Mouse (Mus musculus) C2C12 (cell line): ENCODE measurements around the gene Snx6. TPM values are rescaled to one million over a fixed set of nuclear protein-coding genes. Genes with fewer than 3 reads are reported as not detected.

Experiments
- H3K27me3 ChIP-seq: one replicate; pipeline ENCODE4 v1.6.1; 2011; ENCODE audit not compliant: control insufficient read depth, insufficient read depth, insufficient read length
- H3K36me3 ChIP-seq: one replicate; pipeline ENCODE4 v1.6.1; 2011; ENCODE audit not compliant: control insufficient read depth, insufficient read depth
- H3K4me3 ChIP-seq: one replicate; pipeline ENCODE4 v1.5.1; 2011; ENCODE audit warnings: mild to moderate bottlenecking, control low read depth; ENCODE audit not compliant: poor library complexity, insufficient read depth, severe bottlenecking
- H3K79me2 ChIP-seq: one replicate; pipeline ENCODE4 v1.6.1; 2011; ENCODE audit not compliant: control insufficient read depth, insufficient read depth
- H3K79me3 ChIP-seq: one replicate; pipeline ENCODE4 v1.6.1; 2011; ENCODE audit warnings: low read depth, control low read depth
- H3ac ChIP-seq: one replicate; pipeline ENCODE3; 2011; ENCODE audit warnings: low read depth; ENCODE audit not compliant: control insufficient read depth, insufficient read length
- CEBPB ChIP-seq: IDR thresholded peaks from one replicate; pipeline ENCODE4 v1.6.1; 2011; ENCODE audit warnings: low read depth, mild to moderate bottlenecking, control low read depth, moderate library complexity
- CTCF ChIP-seq: IDR thresholded peaks from one replicate; pipeline ENCODE4 v1.5.1; 2011; ENCODE audit not compliant: control insufficient read depth, insufficient read depth, insufficient read length
- FOSL1 ChIP-seq: IDR thresholded peaks from one replicate; pipeline ENCODE4 v1.8.0; 2011; ENCODE audit warnings: mild to moderate bottlenecking, low read length; ENCODE audit not compliant: poor library complexity, insufficient read depth, severe bottlenecking
- MAX ChIP-seq: IDR thresholded peaks from one replicate; pipeline ENCODE4 v1.6.1; 2011; ENCODE audit warnings: mild to moderate bottlenecking, control low read depth
- MYOD1 ChIP-seq: IDR thresholded peaks from one replicate; pipeline ENCODE4 v1.6.1; 2011; ENCODE audit warnings: low read depth; ENCODE audit not compliant: control insufficient read depth, insufficient read length
- MYOG ChIP-seq: IDR thresholded peaks from one replicate; pipeline ENCODE4 v1.6.1; 2011; ENCODE audit not compliant: control insufficient read depth, insufficient read length; ENCODE audit errors: extremely low read depth
- USF1 ChIP-seq: IDR thresholded peaks from one replicate; pipeline ENCODE4 v1.6.1; 2011; ENCODE audit warnings: low read depth, mild to moderate bottlenecking, control low read depth, moderate library complexity
- long read RNA-seq, 2 experiments: library from polyadenylated mRNA; unstranded; transcript quantifications; one replicate each; pipeline ENCODE4 v2.0.0; 2019 to 2020
- polyA plus RNA-seq: library from polyadenylated mRNA; unstranded; fragments of >200 nt; fragmentation: generic; extraction: Trizol; gene quantifications from one replicate; pipeline ENCODE4 v1.2.1, GENCODE M21; 2012; ENCODE audit warnings: missing spikeins

The Snx6 gene
- polyA plus RNA-seq, result 33.6 TPM
- long read RNA-seq, experiment 1, transcript Snx6-201 (14 exons, 1,928 nt), result major isoform, 120 of 204 reads
- long read RNA-seq, experiment 1, partial matches to known transcripts, result 69 of 204 reads
- long read RNA-seq, experiment 1, other reads (novel, unspliced or antisense), result 15 of 204 reads
- long read RNA-seq, experiment 2, transcript Snx6-201 (14 exons, 1,928 nt), result major isoform, 586 of 767 reads
- long read RNA-seq, experiment 2, partial matches to known transcripts, result 97 of 767 reads
- long read RNA-seq, experiment 2, other reads (novel, unspliced or antisense), result 84 of 767 reads

GRCm38 (mm10) chr12:54795153-54795998, at the start of gene Snx6:
TSS of gene Snx6 (minus strand) at chr12:54795703.
- Histone ChIP-seq H3K4me3 (peak within 1 kb of the TSS; percentile 97), H3ac (peak within 1 kb of the TSS; percentile 91), H3K79me3 (peaks cover 16% of the 10 kb centered on the region), H3K27me3 (no peaks in the 10 kb centered on the region), H3K36me3 (no peaks in the 10 kb centered on the region), H3K79me2 (peaks cover 44% of the 10 kb centered on the region)
- TF ChIP-seq CTCF (no peak), MYOD1 (no peak), FOSL1 (no peak), MAX (no peak), CEBPB (no peak), USF1 (no peak), MYOG (no peak)

GRCm38 (mm10) chr12:54844415-54844814, 48.9 kb upstream of the Snx6 start:
- H3K27me3 ChIP-seq, result no peaks in the 10 kb centered on the region
- H3K79me2 ChIP-seq, result no peaks in the 10 kb centered on the region
- H3K79me3 ChIP-seq, result no peaks in the 10 kb centered on the region
- no peak overlapping the region for H3K4me3 ChIP-seq
- H3K36me3 ChIP-seq, result no peaks in the 10 kb centered on the region
- H3ac ChIP-seq, result no peak overlapping the region
- TF ChIP-seq MYOG (no peak), MAX (no peak), FOSL1 (no peak), CEBPB (no peak), USF1 (no peak), CTCF (no peak), MYOD1 (no peak)

- H3K4me3 ChIP-seq, result no peak overlapping the region
- H3K79me2 ChIP-seq, result no peaks in the 10 kb centered on the region
- no peak for TF ChIP-seq USF1
- no peak for TF ChIP-seq CEBPB
- no peak for TF ChIP-seq MAX
- TF ChIP-seq MYOG, result no peak
- no peaks in the 10 kb centered on the region for H3K36me3 ChIP-seq
- no peaks in the 10 kb centered on the region for H3K27me3 ChIP-seq
- H3K79me3 ChIP-seq, result no peaks in the 10 kb centered on the region
- no peak overlapping the region for H3ac ChIP-seq
Measured at GRCm38 (mm10) chr12:54841576-54841975, 46.1 kb upstream of the Snx6 start.

GRCm38 (mm10) chr12:54839815-54840214, 44.3 kb upstream of the Snx6 start:
- Histone ChIP-seq H3K36me3 (no peaks in the 10 kb centered on the region), H3ac (no peak overlapping the region), H3K79me2 (no peaks in the 10 kb centered on the region)

DNA sequence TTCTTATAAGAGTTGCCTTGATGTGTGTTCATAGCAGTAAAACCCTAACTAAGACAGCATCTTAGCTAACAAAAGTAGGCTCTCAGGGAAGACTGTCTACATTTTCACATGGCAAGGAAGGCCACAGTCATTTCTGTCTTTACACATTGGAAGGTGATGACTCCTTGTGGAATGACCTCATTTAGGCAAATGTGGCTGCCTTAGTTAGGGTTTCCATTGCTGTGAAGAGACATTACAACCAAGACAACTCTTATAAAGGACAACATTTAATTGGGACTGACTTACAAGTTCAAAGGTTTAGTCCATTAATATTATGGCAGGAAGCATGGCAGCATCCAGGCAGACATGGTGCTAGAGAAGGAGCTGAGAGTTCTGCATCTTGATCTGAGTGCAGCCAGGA, 43.4 kb upstream of the Snx6 start:
- Histone ChIP-seq H3K4me3 (no peak overlapping the region), H3K36me3 (no peaks in the 10 kb centered on the region), H3K79me2 (no peaks in the 10 kb centered on the region), H3K27me3 (no peaks in the 10 kb centered on the region), H3K79me3 (no peaks in the 10 kb centered on the region), H3ac (no peak overlapping the region)
- no peak for TF ChIP-seq MYOG
- no peak for TF ChIP-seq USF1
- TF ChIP-seq CEBPB, result no peak
- no peak for TF ChIP-seq MYOD1
- no peak for TF ChIP-seq MAX
- TF ChIP-seq FOSL1, result no peak
- no peak for TF ChIP-seq CTCF

More at GRCm38 (mm10) chr12:54839815-54840214, 44.3 kb upstream of the Snx6 start:
- no peaks in the 10 kb centered on the region for H3K79me3 ChIP-seq
- H3K27me3 ChIP-seq, result no peaks in the 10 kb centered on the region
- H3K4me3 ChIP-seq, result no peak overlapping the region
- peak; percentile 58 for TF ChIP-seq USF1
- no peak for TF ChIP-seq CTCF
